Mouse (Mus musculus) E14TG2a.4 (cell line): ENCODE data around the gene Vdac1.
A peak's percentile ranks its signal among the peaks of the same experiment; 100 is the strongest.

Source experiments
- H3K27me3 ChIP-seq: 2 replicates; pipeline ENCODE4 v1.6.1; 2014; ENCODE audit warnings: low read length, control low read depth; ENCODE audit not compliant: insufficient read depth
- H3K36me3 ChIP-seq: 2 replicates; pipeline ENCODE4 v1.6.1; 2014; ENCODE audit warnings: low read length, control low read depth; ENCODE audit not compliant: insufficient read depth
- H3K4me1 ChIP-seq: replicated peaks from 2 replicates; pipeline ENCODE4 v1.6.1; 2014; ENCODE audit warnings: low read depth, low read length, control low read depth
- H3K4me3 ChIP-seq: replicated peaks from 2 replicates; pipeline ENCODE4 v1.5.1; 2014; ENCODE audit warnings: mild to moderate bottlenecking, low read length
- H3K9me3 ChIP-seq: 2 replicates; pipeline ENCODE4 v1.6.1; 2014; ENCODE audit warnings: low read length, control low read depth
- CTCF ChIP-seq: conservative IDR thresholded peaks from 2 replicates; pipeline ENCODE4 v1.5.1; 2014; ENCODE audit warnings: low read length
- NANOG ChIP-seq: IDR thresholded peaks from 2 replicates; pipeline ENCODE4 v1.6.1; 2014; ENCODE audit warnings: borderline replicate concordance, low read length, mixed read lengths
- POU5F1 ChIP-seq: IDR thresholded peaks from 2 replicates; pipeline ENCODE4 v1.6.1; 2014; ENCODE audit warnings: low read length, borderline replicate concordance

The Vdac1 gene

GRCm38 (mm10) chr11:52405196-52405688 lies 44.6 kb downstream of the Vdac1 start:
- Histone ChIP-seq H3K9me3 (no peaks in the 10 kb centered on the region), H3K27me3 (no peaks in the 10 kb centered on the region), H3K4me1 (peaks cover 76% of the 10 kb centered on the region), H3K36me3 (peaks cover 89% of the 10 kb centered on the region), H3K4me3 (no peak overlapping the region)
- TF ChIP-seq CTCF = no peak
- no peak for TF ChIP-seq NANOG
- no peak for TF ChIP-seq POU5F1

- peaks cover 47% of the 10 kb centered on the region for H3K4me1 ChIP-seq
- TF ChIP-seq CTCF (no peak), NANOG (no peak), POU5F1 (no peak)
Observed at GRCm38 (mm10) chr11:52409316-52409715, 48.7 kb downstream of the Vdac1 start.

GRCm38 (mm10) chr11:52418358-52418757 lies 57.7 kb downstream of the Vdac1 start:
- H3K27me3 ChIP-seq = peaks cover 5% of the 10 kb centered on the region; the same call in 1 of the 2 replicates
- no peaks in the 10 kb centered on the region for H3K9me3 ChIP-seq
- no peaks in the 10 kb centered on the region for H3K36me3 ChIP-seq
- no peak for TF ChIP-seq NANOG
- TF ChIP-seq CTCF = no peak
- no peak for TF ChIP-seq POU5F1
- H3K4me1 ChIP-seq = peaks cover 27% of the 10 kb centered on the region
- no peak overlapping the region for H3K4me3 ChIP-seq

More at GRCm38 (mm10) chr11:52409316-52409715, 48.7 kb downstream of the Vdac1 start:
- no peaks in the 10 kb centered on the region for H3K27me3 ChIP-seq
- no peaks in the 10 kb centered on the region for H3K9me3 ChIP-seq
- peaks cover 52% of the 10 kb centered on the region for H3K36me3 ChIP-seq
- no peak overlapping the region for H3K4me3 ChIP-seq

- H3K36me3 ChIP-seq = no peaks in the 10 kb centered on the region
- H3K9me3 ChIP-seq = no peaks in the 10 kb centered on the region
- TF ChIP-seq NANOG (no peak), POU5F1 (no peak), CTCF (no peak)
- peaks cover 24% of the 10 kb centered on the region for H3K4me1 ChIP-seq
- H3K27me3 ChIP-seq = peaks cover 5% of the 10 kb centered on the region; the same call in 1 of the 2 replicates
- no peak overlapping the region for H3K4me3 ChIP-seq
Observed at GRCm38 (mm10) chr11:52419246-52419645, 58.6 kb downstream of the Vdac1 start.

GRCm38 (mm10) chr11:52419861-52420260 lies 59.2 kb downstream of the Vdac1 start:
- no peaks in the 10 kb centered on the region for H3K9me3 ChIP-seq
- H3K4me3 ChIP-seq = no peak overlapping the region
- H3K36me3 ChIP-seq = no peaks in the 10 kb centered on the region
- H3K27me3 ChIP-seq = peaks cover 5% of the 10 kb centered on the region; the same call in 1 of the 2 replicates
- TF ChIP-seq CTCF (no peak), NANOG (no peak), POU5F1 (no peak)
- H3K4me1 ChIP-seq = peaks cover 24% of the 10 kb centered on the region

GRCm38 (mm10) chr11:52420296-52421052 lies 59.8 kb downstream of the Vdac1 start:
- H3K4me1 ChIP-seq = peaks cover 24% of the 10 kb centered on the region
- TF ChIP-seq CTCF (no peak), NANOG (no peak), POU5F1 (no peak)

GRCm38 (mm10) chr11:52421053-52421778 lies 60.6 kb downstream of the Vdac1 start:
- Histone ChIP-seq H3K36me3 (no peaks in the 10 kb centered on the region), H3K9me3 (no peaks in the 10 kb centered on the region), H3K4me3 (no peak overlapping the region), H3K27me3 (peaks cover 5% of the 10 kb centered on the region; the same call in 1 of the 2 replicates), H3K4me1 (peaks cover 24% of the 10 kb centered on the region)
- TF ChIP-seq POU5F1 (no peak), NANOG (no peak), CTCF (peak; percentile 75)

More at GRCm38 (mm10) chr11:52420296-52421052, 59.8 kb downstream of the Vdac1 start:
- Histone ChIP-seq H3K4me3 (no peak overlapping the region), H3K9me3 (no peaks in the 10 kb centered on the region), H3K27me3 (peaks cover 5% of the 10 kb centered on the region; the same call in 1 of the 2 replicates), H3K36me3 (no peaks in the 10 kb centered on the region)

GRCm38 (mm10) chr11:52429440-52429839 lies 68.8 kb downstream of the Vdac1 start:
- H3K4me1 ChIP-seq = no peaks in the 10 kb centered on the region
- H3K9me3 ChIP-seq = no peaks in the 10 kb centered on the region
- no peak overlapping the region for H3K4me3 ChIP-seq
- no peaks in the 10 kb centered on the region for H3K36me3 ChIP-seq
- TF ChIP-seq POU5F1 = no peak
- TF ChIP-seq NANOG = no peak
- TF ChIP-seq CTCF = no peak
- H3K27me3 ChIP-seq = peaks cover 15% of the 10 kb centered on the region
